Mouse (Mus musculus): ENCODE results near the gene Fgfr1op. TPM values are rescaled to one million over a fixed set of nuclear protein-coding genes. Genes with fewer than 3 reads are reported as not detected.
A peak's percentile ranks its signal among the peaks of the same experiment; 100 is the strongest.
"Not testable (repeated sequence)": the region's sequence is repeated elsewhere in the genome, so short reads cannot be mapped to it uniquely, and the experiment has no call there.

Fgfr1op gene
- polyA plus RNA-seq (2014; fragmentation: Nextera tagmentation; extraction: Ambion mirVana): 24.4 and 27.2 TPM in 2 replicates

DNA sequence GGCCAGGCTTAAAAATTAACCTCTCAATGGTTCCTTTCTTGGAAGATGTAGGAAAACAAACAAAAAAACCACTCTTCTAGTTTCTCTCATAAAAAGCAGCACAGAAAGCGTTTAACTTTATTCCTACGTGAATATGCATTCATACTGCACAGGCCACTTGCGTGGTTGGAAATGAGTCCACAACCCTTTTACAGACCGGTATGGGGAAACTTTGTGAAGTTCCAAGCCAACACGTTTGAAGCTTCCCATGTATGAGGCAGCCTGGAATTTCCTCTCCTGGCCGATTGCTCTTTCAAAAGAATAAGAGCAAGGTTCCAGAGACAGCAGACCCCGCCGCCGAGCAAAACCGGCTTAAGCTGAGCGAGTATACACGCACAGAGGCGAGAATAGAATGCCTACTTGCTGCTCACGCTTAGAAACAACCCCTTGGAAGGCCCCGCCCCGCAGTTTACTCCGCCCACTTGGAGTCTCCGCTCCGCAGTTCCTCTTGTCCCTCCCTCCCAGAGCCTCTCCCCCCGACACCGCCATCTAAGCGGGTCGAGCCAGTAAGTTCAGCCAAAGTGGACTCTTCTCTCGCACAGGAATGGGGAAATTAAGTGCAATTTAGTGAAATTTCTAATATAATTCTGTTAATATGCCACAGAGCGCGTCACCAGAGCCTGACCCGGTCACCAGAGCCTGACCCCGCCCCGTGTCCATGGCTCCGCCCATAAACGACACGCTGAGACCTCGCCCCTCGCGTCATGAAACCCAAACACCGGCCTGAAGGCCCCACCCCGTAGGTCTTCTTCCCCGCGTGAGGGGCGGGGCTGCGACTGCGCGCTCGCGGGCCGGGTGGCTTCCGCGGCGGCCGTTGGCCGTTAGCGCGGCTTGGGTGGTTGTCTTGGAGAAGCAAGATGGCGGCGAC lies at the start of gene Fgfr1op:
Fgfr1op (plus strand) TSS at position 801 of the 907 bp plus-strand sequence.
- under 1% methylated on average over 9 of the region's 55 CpGs for WGBS
- Histone ChIP-seq H3K27ac (replicated peaks in 1 of 2; ENCODE audit: control insufficient read depth in 1 of 2, insufficient read depth in 1 of 2, low read depth in 2 of 2, low read length in 2 of 2) (peak within 1 kb of the TSS in 1 of 2 experiments; percentile 33; a peak in 1 of 4 replicates), H3K9ac (ENCODE audit: low read length) (peak within 1 kb of the TSS; percentile 71)

GRCm38 (mm10) chr17:8116378-8116777 lies 48.9 kb upstream of the Fgfr1op start:
- H3K4me1 ChIP-seq (ENCODE audit: control insufficient read depth in 2 of 2, insufficient read depth in 2 of 2, low read length in 2 of 2); H3K27me3 ChIP-seq (ENCODE audit: control insufficient read depth, insufficient read depth, low read length); H3K4me2 ChIP-seq (ENCODE audit: low read length); H3K9me3 ChIP-seq (ENCODE audit: control insufficient read depth, low read length); H3K27ac ChIP-seq (replicated peaks in 1 of 2; ENCODE audit: control insufficient read depth in 1 of 2, insufficient read depth in 1 of 2, low read depth in 2 of 2, low read length in 2 of 2); H3K4me3 ChIP-seq (ENCODE audit: control insufficient read depth in 1 of 2, insufficient read depth in 1 of 2, low read depth in 1 of 2, low read length in 2 of 2); H3K36me3 ChIP-seq (ENCODE audit: control insufficient read depth, insufficient read depth, low read length); H3K9ac ChIP-seq (ENCODE audit: low read length); ATAC-seq (ENCODE audit: insufficient number of reproducible peaks, insufficient read depth, low FRiP score, low read depth): not testable (repeated sequence)
- 72% methylated on average over 6 of the region's 11 CpGs for WGBS

More for the DNA sequence above, at the start of gene Fgfr1op:
- ATAC-seq (ENCODE audit: insufficient number of reproducible peaks, insufficient read depth, low FRiP score, low read depth): peak; percentile 98
- not testable (repeated sequence) for H3K4me1 ChIP-seq (ENCODE audit: control insufficient read depth in 2 of 2, insufficient read depth in 2 of 2, low read length in 2 of 2); H3K9me3 ChIP-seq (ENCODE audit: control insufficient read depth, low read length); H3K27me3 ChIP-seq (ENCODE audit: control insufficient read depth, insufficient read depth, low read length)
- Histone ChIP-seq H3K36me3 (ENCODE audit: control insufficient read depth, insufficient read depth, low read length) (peaks cover 14% of the 10 kb centered on the region), H3K4me3 (ENCODE audit: control insufficient read depth in 1 of 2, insufficient read depth in 1 of 2, low read depth in 1 of 2, low read length in 2 of 2) (peak within 1 kb of the TSS; percentile 48 to 67), H3K4me2 (ENCODE audit: low read length) (peak within 1 kb of the TSS; percentile 52)

GRCm38 (mm10) chr17:8116928-8117327 lies 48.4 kb upstream of the Fgfr1op start:
- not testable (repeated sequence) for H3K4me2 ChIP-seq (ENCODE audit: low read length); H3K4me3 ChIP-seq (ENCODE audit: control insufficient read depth in 1 of 2, insufficient read depth in 1 of 2, low read depth in 1 of 2, low read length in 2 of 2); H3K9me3 ChIP-seq (ENCODE audit: control insufficient read depth, low read length); H3K27me3 ChIP-seq (ENCODE audit: control insufficient read depth, insufficient read depth, low read length); H3K9ac ChIP-seq (ENCODE audit: low read length); ATAC-seq (ENCODE audit: insufficient number of reproducible peaks, insufficient read depth, low FRiP score, low read depth); H3K36me3 ChIP-seq (ENCODE audit: control insufficient read depth, insufficient read depth, low read length); H3K4me1 ChIP-seq (ENCODE audit: control insufficient read depth in 2 of 2, insufficient read depth in 2 of 2, low read length in 2 of 2); H3K27ac ChIP-seq (replicated peaks in 1 of 2; ENCODE audit: control insufficient read depth in 1 of 2, insufficient read depth in 1 of 2, low read depth in 2 of 2, low read length in 2 of 2)
- WGBS: no CpG with 5 or more reads among the region's 6 CpGs

GRCm38 (mm10) chr17:8122974-8123373 lies 42.3 kb upstream of the Fgfr1op start:
- H3K4me2 ChIP-seq (ENCODE audit: low read length); H3K36me3 ChIP-seq (ENCODE audit: control insufficient read depth, insufficient read depth, low read length); H3K27me3 ChIP-seq (ENCODE audit: control insufficient read depth, insufficient read depth, low read length); H3K27ac ChIP-seq (replicated peaks in 1 of 2; ENCODE audit: control insufficient read depth in 1 of 2, insufficient read depth in 1 of 2, low read depth in 2 of 2, low read length in 2 of 2); H3K4me1 ChIP-seq (ENCODE audit: control insufficient read depth in 2 of 2, insufficient read depth in 2 of 2, low read length in 2 of 2); H3K4me3 ChIP-seq (ENCODE audit: control insufficient read depth in 1 of 2, insufficient read depth in 1 of 2, low read depth in 1 of 2, low read length in 2 of 2); H3K9me3 ChIP-seq (ENCODE audit: control insufficient read depth, low read length); H3K9ac ChIP-seq (ENCODE audit: low read length): not testable (repeated sequence)
- 0 out of 2 replicates have a peak, but pooled peaks have one; percentile 47 for ATAC-seq (ENCODE audit: insufficient number of reproducible peaks, insufficient read depth, low FRiP score, low read depth)
- WGBS: no CpG with 5 or more reads among the region's 3 CpGs

GRCm38 (mm10) chr17:8124586-8124985 lies 40.7 kb upstream of the Fgfr1op start:
- H3K4me2 ChIP-seq (ENCODE audit: low read length); H3K4me3 ChIP-seq (ENCODE audit: control insufficient read depth in 1 of 2, insufficient read depth in 1 of 2, low read depth in 1 of 2, low read length in 2 of 2); H3K4me1 ChIP-seq (ENCODE audit: control insufficient read depth in 2 of 2, insufficient read depth in 2 of 2, low read length in 2 of 2); H3K27me3 ChIP-seq (ENCODE audit: control insufficient read depth, insufficient read depth, low read length); H3K36me3 ChIP-seq (ENCODE audit: control insufficient read depth, insufficient read depth, low read length); H3K27ac ChIP-seq (replicated peaks in 1 of 2; ENCODE audit: control insufficient read depth in 1 of 2, insufficient read depth in 1 of 2, low read depth in 2 of 2, low read length in 2 of 2); H3K9ac ChIP-seq (ENCODE audit: low read length); H3K9me3 ChIP-seq (ENCODE audit: control insufficient read depth, low read length); ATAC-seq (ENCODE audit: insufficient number of reproducible peaks, insufficient read depth, low FRiP score, low read depth): not testable (repeated sequence)
- WGBS: 95% methylated on average over 2 of the region's 6 CpGs

DNA sequence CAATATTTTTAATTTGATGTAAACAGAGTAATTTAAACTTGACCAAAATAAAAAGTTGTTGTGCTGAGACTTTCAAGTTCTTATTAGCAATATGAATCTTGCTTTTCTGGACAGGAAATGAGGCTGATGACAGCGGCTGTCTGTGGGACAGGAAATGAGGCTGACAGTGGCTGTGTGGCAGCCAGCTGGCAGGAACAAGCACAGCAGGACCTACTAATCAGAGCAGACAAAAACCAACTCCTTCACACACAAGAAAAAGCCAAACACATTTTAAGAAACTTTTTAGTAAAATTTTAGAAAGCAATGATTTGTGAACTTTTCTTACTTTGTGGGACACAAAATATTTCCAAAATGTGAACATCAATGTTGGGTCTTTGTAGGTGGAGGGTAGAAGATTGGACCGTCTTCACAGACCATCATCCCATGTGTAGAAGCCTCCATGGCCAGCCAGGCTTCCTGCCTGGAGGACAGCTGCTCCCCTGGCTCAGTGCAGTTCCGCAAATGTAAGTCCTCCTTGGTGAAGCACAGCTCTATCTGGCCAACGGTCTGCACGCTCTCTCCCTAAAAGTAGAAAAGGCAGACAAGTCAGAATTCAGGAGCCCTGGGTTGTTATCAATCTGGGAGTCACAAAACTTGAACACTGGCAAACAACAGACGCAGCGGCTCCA lies 36.8 kb upstream of the Fgfr1op start:
- H3K9ac ChIP-seq (ENCODE audit: low read length); H3K4me2 ChIP-seq (ENCODE audit: low read length); H3K4me1 ChIP-seq (ENCODE audit: control insufficient read depth in 2 of 2, insufficient read depth in 2 of 2, low read length in 2 of 2); ATAC-seq (ENCODE audit: insufficient number of reproducible peaks, insufficient read depth, low FRiP score, low read depth); H3K27ac ChIP-seq (replicated peaks in 1 of 2; ENCODE audit: control insufficient read depth in 1 of 2, insufficient read depth in 1 of 2, low read depth in 2 of 2, low read length in 2 of 2); H3K4me3 ChIP-seq (ENCODE audit: control insufficient read depth in 1 of 2, insufficient read depth in 1 of 2, low read depth in 1 of 2, low read length in 2 of 2); H3K36me3 ChIP-seq (ENCODE audit: control insufficient read depth, insufficient read depth, low read length); H3K27me3 ChIP-seq (ENCODE audit: control insufficient read depth, insufficient read depth, low read length); H3K9me3 ChIP-seq (ENCODE audit: control insufficient read depth, low read length): not testable (repeated sequence)
- 88% methylated on average over 1 of the region's 7 CpGs for WGBS

DNA sequence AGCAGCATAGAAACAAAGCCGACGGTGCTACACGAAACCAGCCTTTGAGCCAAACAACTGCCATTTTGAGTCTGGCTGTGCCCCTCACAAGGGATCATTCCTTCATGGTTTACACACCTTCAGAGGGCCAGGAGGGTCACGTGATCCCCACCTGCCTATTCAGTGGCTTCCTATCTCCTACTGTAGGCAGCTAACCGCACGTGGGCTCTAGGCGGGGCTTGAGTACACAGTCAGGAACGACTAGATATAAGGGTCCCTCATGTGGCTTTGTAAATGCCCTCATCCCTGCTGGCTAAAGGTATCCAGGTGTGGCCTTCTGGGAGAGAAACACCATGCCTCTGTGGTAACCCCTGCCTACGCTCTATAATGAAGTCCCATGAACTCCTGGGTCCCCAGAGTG lies 35.7 kb upstream of the Fgfr1op start:
- ATAC-seq (ENCODE audit: insufficient number of reproducible peaks, insufficient read depth, low FRiP score, low read depth); H3K4me2 ChIP-seq (ENCODE audit: low read length); H3K4me3 ChIP-seq (ENCODE audit: control insufficient read depth in 1 of 2, insufficient read depth in 1 of 2, low read depth in 1 of 2, low read length in 2 of 2); H3K36me3 ChIP-seq (ENCODE audit: control insufficient read depth, insufficient read depth, low read length); H3K4me1 ChIP-seq (ENCODE audit: control insufficient read depth in 2 of 2, insufficient read depth in 2 of 2, low read length in 2 of 2); H3K27ac ChIP-seq (replicated peaks in 1 of 2; ENCODE audit: control insufficient read depth in 1 of 2, insufficient read depth in 1 of 2, low read depth in 2 of 2, low read length in 2 of 2); H3K27me3 ChIP-seq (ENCODE audit: control insufficient read depth, insufficient read depth, low read length); H3K9ac ChIP-seq (ENCODE audit: low read length); H3K9me3 ChIP-seq (ENCODE audit: control insufficient read depth, low read length): not testable (repeated sequence)
- 86% methylated on average over 9 of the region's 9 CpGs for WGBS
